Mouse (Mus musculus): Measurements from ENCODE around the gene Slc12a4. TPM values are rescaled to one million over a fixed set of nuclear protein-coding genes. Genes with fewer than 3 reads are reported as not detected.

Slc12a4 gene
- polyA plus RNA-seq, 1 experiment: 8.9 TPM

GRCm38 (mm10) chr8:106005875-106006274, 40.0 kb upstream of the Slc12a4 start, which contains the start of gene Dpep2nb:
Dpep2nb (minus strand) TSS chr8:106005975.
- TF ChIP-seq POLR2A (IDR thresholded peaks at IDR 0.05; ENCODE audit: low read depth, low read length): no peak
- 76% methylated on average over 4 of the region's 4 CpGs for whole genome bisulfite sequencing
- Histone ChIP-seq H3K4me3 (ENCODE audit: low read depth, low read length) (no peak within 1 kb of the TSS), H3K27ac (ENCODE audit: insufficient read depth, low read depth, low read length) (no peak within 1 kb of the TSS), H3K36me3 (ENCODE audit: control insufficient read depth, insufficient read depth, low read length) (no peaks in the 10 kb centered on the region), H3K4me1 (ENCODE audit: control insufficient read depth, insufficient read depth, insufficient read length, low read length) (no peaks in the 10 kb centered on the region; the same call in none of the 2 replicates), H3K27me3 (ENCODE audit: control insufficient read depth, insufficient read depth, low read length) (no peaks in the 10 kb centered on the region)

- Histone ChIP-seq H3K27ac (ENCODE audit: insufficient read depth, low read depth, low read length) (no peak overlapping the region), H3K36me3 (ENCODE audit: control insufficient read depth, insufficient read depth, low read length) (no peaks in the 10 kb centered on the region), H3K4me3 (ENCODE audit: low read depth, low read length) (no peak overlapping the region), H3K27me3 (ENCODE audit: control insufficient read depth, insufficient read depth, low read length) (no peaks in the 10 kb centered on the region), H3K4me1 (ENCODE audit: control insufficient read depth, insufficient read depth, insufficient read length, low read length) (no peaks in the 10 kb centered on the region)
- WGBS: 65% methylated on average over 8 of the region's 8 CpGs
- TF ChIP-seq POLR2A (IDR thresholded peaks at IDR 0.05; ENCODE audit: low read depth, low read length): no peak
- no peak for TF ChIP-seq CTCF (IDR thresholded peaks at IDR 0.05; ENCODE audit: extremely low read depth, insufficient read length, insufficient replicate concordance, low read depth, low read length)
Observed at GRCm38 (mm10) chr8:106004538-106005207, 38.8 kb upstream of the Slc12a4 start.

- Histone ChIP-seq H3K4me3 (ENCODE audit: low read depth, low read length) (no peak overlapping the region), H3K4me1 (ENCODE audit: control insufficient read depth, insufficient read depth, insufficient read length, low read length) (no peaks in the 10 kb centered on the region), H3K36me3 (ENCODE audit: control insufficient read depth, insufficient read depth, low read length) (no peaks in the 10 kb centered on the region), H3K27me3 (ENCODE audit: control insufficient read depth, insufficient read depth, low read length) (no peaks in the 10 kb centered on the region), H3K27ac (ENCODE audit: insufficient read depth, low read depth, low read length) (no peak overlapping the region)
- TF ChIP-seq POLR2A (IDR thresholded peaks at IDR 0.05; ENCODE audit: low read depth, low read length) (no peak), CTCF (IDR thresholded peaks at IDR 0.05; ENCODE audit: extremely low read depth, insufficient read length, insufficient replicate concordance, low read depth, low read length) (no peak)
- WGBS: 83% methylated on average over 4 of the region's 4 CpGs
Observed at GRCm38 (mm10) chr8:106001908-106002307, 36.0 kb upstream of the Slc12a4 start.

GRCm38 (mm10) chr8:105998971-105999370, 33.1 kb upstream of the Slc12a4 start:
- Histone ChIP-seq H3K27me3 (ENCODE audit: control insufficient read depth, insufficient read depth, low read length) (no peaks in the 10 kb centered on the region), H3K27ac (ENCODE audit: insufficient read depth, low read depth, low read length) (no peak overlapping the region), H3K4me1 (ENCODE audit: control insufficient read depth, insufficient read depth, insufficient read length, low read length) (no peaks in the 10 kb centered on the region), H3K36me3 (ENCODE audit: control insufficient read depth, insufficient read depth, low read length) (no peaks in the 10 kb centered on the region), H3K4me3 (ENCODE audit: low read depth, low read length) (no peak overlapping the region)
- no peak for TF ChIP-seq CTCF (IDR thresholded peaks at IDR 0.05; ENCODE audit: extremely low read depth, insufficient read length, insufficient replicate concordance, low read depth, low read length)
- no peak for TF ChIP-seq POLR2A (IDR thresholded peaks at IDR 0.05; ENCODE audit: low read depth, low read length)
- 72% methylated on average over 2 of the region's 2 CpGs for WGBS

- H3K4me3 ChIP-seq (ENCODE audit: low read depth, low read length): no peak overlapping the region
- H3K27ac ChIP-seq (ENCODE audit: insufficient read depth, low read depth, low read length): no peak overlapping the region
- no peaks in the 10 kb centered on the region; the same call in 1 of the 2 replicates for H3K4me1 ChIP-seq (ENCODE audit: control insufficient read depth, insufficient read depth, insufficient read length, low read length)
- no peaks in the 10 kb centered on the region for H3K27me3 ChIP-seq (ENCODE audit: control insufficient read depth, insufficient read depth, low read length)
- 64% methylated on average over 7 of the region's 7 CpGs for WGBS
- TF ChIP-seq POLR2A (IDR thresholded peaks at IDR 0.05; ENCODE audit: low read depth, low read length) (no peak), CTCF (IDR thresholded peaks at IDR 0.05; ENCODE audit: extremely low read depth, insufficient read length, insufficient replicate concordance, low read depth, low read length) (no peak)
- H3K36me3 ChIP-seq (ENCODE audit: control insufficient read depth, insufficient read depth, low read length): no peaks in the 10 kb centered on the region
Observed at GRCm38 (mm10) chr8:105996359-105996758, 30.5 kb upstream of the Slc12a4 start.

GRCm38 (mm10) chr8:105993226-105993625, 27.3 kb upstream of the Slc12a4 start:
- peaks cover 2% of the 10 kb centered on the region; the same call in 1 of the 2 replicates for H3K4me1 ChIP-seq (ENCODE audit: control insufficient read depth, insufficient read depth, insufficient read length, low read length)
- H3K36me3 ChIP-seq (ENCODE audit: control insufficient read depth, insufficient read depth, low read length): no peaks in the 10 kb centered on the region
- no peak for TF ChIP-seq CTCF (IDR thresholded peaks at IDR 0.05; ENCODE audit: extremely low read depth, insufficient read length, insufficient replicate concordance, low read depth, low read length)
- no peaks in the 10 kb centered on the region for H3K27me3 ChIP-seq (ENCODE audit: control insufficient read depth, insufficient read depth, low read length)
- no peak overlapping the region for H3K4me3 ChIP-seq (ENCODE audit: low read depth, low read length)
- H3K27ac ChIP-seq (ENCODE audit: insufficient read depth, low read depth, low read length): no peak overlapping the region
- WGBS: 55% methylated on average over 4 of the region's 4 CpGs

- Histone ChIP-seq H3K27ac (ENCODE audit: insufficient read depth, low read depth, low read length) (no peak overlapping the region), H3K36me3 (ENCODE audit: control insufficient read depth, insufficient read depth, low read length) (no peaks in the 10 kb centered on the region), H3K4me1 (ENCODE audit: control insufficient read depth, insufficient read depth, insufficient read length, low read length) (peaks cover 2% of the 10 kb centered on the region; the same call in 1 of the 2 replicates), H3K4me3 (ENCODE audit: low read depth, low read length) (no peak overlapping the region), H3K27me3 (ENCODE audit: control insufficient read depth, insufficient read depth, low read length) (no peaks in the 10 kb centered on the region)
- 67% methylated on average over 5 of the region's 5 CpGs for WGBS
- TF ChIP-seq CTCF (IDR thresholded peaks at IDR 0.05; ENCODE audit: extremely low read depth, insufficient read length, insufficient replicate concordance, low read depth, low read length): no peak
- no peak for TF ChIP-seq POLR2A (IDR thresholded peaks at IDR 0.05; ENCODE audit: low read depth, low read length)
Observed at GRCm38 (mm10) chr8:105992499-105992898, 26.6 kb upstream of the Slc12a4 start.

Data from small intestine, adult 2 months (tissue).